Mouse (Mus musculus): Measurements from ENCODE around the gene Acer2. TPM values are rescaled to one million over a fixed set of nuclear protein-coding genes. Genes with fewer than 3 reads are reported as not detected.
A peak's percentile ranks its signal among the peaks of the same experiment; 100 is the strongest.

Acer2 gene
- polyA plus RNA-seq, 1 experiment from 2014 or later, result 7.0 TPM

DNA sequence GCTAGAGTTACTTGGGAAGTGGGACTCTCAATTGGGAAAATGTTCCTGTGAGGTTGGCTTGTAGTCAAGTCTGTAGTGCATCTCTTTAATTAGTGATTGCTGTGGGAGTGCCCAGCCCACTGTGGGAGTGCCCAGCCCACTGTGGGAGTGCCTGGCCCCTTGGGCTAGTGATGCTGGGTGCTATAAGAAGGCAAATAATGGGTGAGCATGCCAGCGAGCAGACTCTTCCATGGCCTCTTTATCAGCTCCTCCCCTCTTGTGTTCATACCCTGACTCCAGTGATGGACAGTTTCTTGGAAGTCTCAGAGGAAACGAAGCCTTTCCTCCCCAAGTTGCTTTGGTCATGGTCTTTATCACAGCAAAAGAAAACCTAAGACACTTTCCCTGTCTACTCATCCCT is 8.2 kb downstream of the Acer2 start:
- no peaks in the 10 kb centered on the region for H3K27me3 ChIP-seq (ENCODE audit: control insufficient read depth, insufficient read depth, low read length)
- DNase-seq (ENCODE audit: low spot score, missing footprints) (no peak), ATAC-seq (ENCODE audit: low FRiP score) (no peak)
- H3K9ac ChIP-seq (ENCODE audit: low read length), result no peak overlapping the region
- no peak overlapping the region for H3K4me3 ChIP-seq (ENCODE audit: low read depth, low read length)
- no peak overlapping the region for H3K27ac ChIP-seq (ENCODE audit: low read depth, low read length)
- 83% methylated on average over 2 of the region's 2 CpGs for WGBS
- H3K36me3 ChIP-seq (ENCODE audit: control insufficient read depth, insufficient read depth, low read length), result no peaks in the 10 kb centered on the region
- no peak overlapping the region for H3K4me2 ChIP-seq
- H3K4me1 ChIP-seq (ENCODE audit: control insufficient read depth, insufficient read depth, low read length), result no peaks in the 10 kb centered on the region
- no peaks in the 10 kb centered on the region; the same call in 1 of the 2 replicates for H3K9me3 ChIP-seq (ENCODE audit: control insufficient read depth, low read length)

DNA sequence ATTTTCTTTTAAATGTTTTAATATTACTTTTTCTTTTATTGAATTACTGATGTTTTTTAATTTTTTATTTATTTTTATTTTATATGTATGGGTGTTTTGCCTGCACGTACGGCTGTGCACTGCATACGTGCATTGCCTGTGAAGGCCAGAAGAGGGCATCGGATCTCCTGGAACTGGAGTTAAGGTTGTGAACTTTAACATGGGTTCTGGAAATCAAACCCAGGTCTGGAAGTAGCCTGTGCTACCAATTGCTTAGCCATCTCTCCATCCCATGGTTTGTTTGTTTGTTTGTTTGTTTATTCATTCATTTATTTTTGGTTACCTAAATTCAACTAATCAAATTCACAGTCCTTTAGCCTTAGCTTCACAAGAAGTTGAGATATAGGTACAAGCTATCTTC is 10.7 kb downstream of the Acer2 start:
- ATAC-seq (ENCODE audit: low FRiP score) (no peak), DNase-seq (ENCODE audit: low spot score, missing footprints) (peak; percentile 88)
- no peaks in the 10 kb centered on the region for H3K27me3 ChIP-seq (ENCODE audit: control insufficient read depth, insufficient read depth, low read length)
- H3K36me3 ChIP-seq (ENCODE audit: control insufficient read depth, insufficient read depth, low read length), result no peaks in the 10 kb centered on the region
- H3K9me3 ChIP-seq (ENCODE audit: control insufficient read depth, low read length), result no peaks in the 10 kb centered on the region; the same call in 1 of the 2 replicates
- no peak overlapping the region for H3K27ac ChIP-seq (ENCODE audit: low read depth, low read length)
- no peak overlapping the region for H3K4me3 ChIP-seq (ENCODE audit: low read depth, low read length)
- 51% methylated on average over 4 of the region's 4 CpGs for WGBS
- H3K9ac ChIP-seq (ENCODE audit: low read length), result no peak overlapping the region
- no peaks in the 10 kb centered on the region for H3K4me1 ChIP-seq (ENCODE audit: control insufficient read depth, insufficient read depth, low read length)
- H3K4me2 ChIP-seq, result no peak overlapping the region

DNA sequence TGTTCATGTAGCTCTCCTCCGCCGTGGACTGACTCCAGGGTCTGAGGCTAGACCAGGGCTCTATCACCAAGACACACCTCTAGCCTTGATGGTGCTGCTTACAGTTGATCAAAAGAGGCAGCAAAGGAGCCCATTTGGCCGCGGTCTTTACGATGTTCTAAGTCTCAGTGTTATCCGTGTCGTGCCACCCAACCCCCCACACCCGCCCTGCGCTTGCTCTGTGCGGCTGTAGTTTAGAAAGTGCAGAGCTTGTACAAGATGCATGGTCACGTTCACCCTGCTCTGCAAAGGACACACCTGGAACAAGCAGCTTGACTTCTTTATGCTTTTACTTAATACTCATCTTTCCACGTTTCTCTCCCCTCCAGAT is 11.6 kb downstream of the Acer2 start:
- ATAC-seq (ENCODE audit: low FRiP score), result no peak
- no peak overlapping the region for H3K9ac ChIP-seq (ENCODE audit: low read length)
- H3K27ac ChIP-seq (ENCODE audit: low read depth, low read length), result no peak overlapping the region
- H3K4me3 ChIP-seq (ENCODE audit: low read depth, low read length), result no peak overlapping the region
- H3K36me3 ChIP-seq (ENCODE audit: control insufficient read depth, insufficient read depth, low read length), result no peaks in the 10 kb centered on the region
- H3K4me1 ChIP-seq (ENCODE audit: control insufficient read depth, insufficient read depth, low read length), result no peaks in the 10 kb centered on the region
- H3K4me2 ChIP-seq, result peak overlapping the region; percentile 36
- no peak for DNase-seq (ENCODE audit: low spot score, missing footprints)
- WGBS, result 65% methylated on average over 12 of the region's 12 CpGs
- no peaks in the 10 kb centered on the region for H3K27me3 ChIP-seq (ENCODE audit: control insufficient read depth, insufficient read depth, low read length)
- H3K9me3 ChIP-seq (ENCODE audit: control insufficient read depth, low read length), result no peaks in the 10 kb centered on the region

DNA sequence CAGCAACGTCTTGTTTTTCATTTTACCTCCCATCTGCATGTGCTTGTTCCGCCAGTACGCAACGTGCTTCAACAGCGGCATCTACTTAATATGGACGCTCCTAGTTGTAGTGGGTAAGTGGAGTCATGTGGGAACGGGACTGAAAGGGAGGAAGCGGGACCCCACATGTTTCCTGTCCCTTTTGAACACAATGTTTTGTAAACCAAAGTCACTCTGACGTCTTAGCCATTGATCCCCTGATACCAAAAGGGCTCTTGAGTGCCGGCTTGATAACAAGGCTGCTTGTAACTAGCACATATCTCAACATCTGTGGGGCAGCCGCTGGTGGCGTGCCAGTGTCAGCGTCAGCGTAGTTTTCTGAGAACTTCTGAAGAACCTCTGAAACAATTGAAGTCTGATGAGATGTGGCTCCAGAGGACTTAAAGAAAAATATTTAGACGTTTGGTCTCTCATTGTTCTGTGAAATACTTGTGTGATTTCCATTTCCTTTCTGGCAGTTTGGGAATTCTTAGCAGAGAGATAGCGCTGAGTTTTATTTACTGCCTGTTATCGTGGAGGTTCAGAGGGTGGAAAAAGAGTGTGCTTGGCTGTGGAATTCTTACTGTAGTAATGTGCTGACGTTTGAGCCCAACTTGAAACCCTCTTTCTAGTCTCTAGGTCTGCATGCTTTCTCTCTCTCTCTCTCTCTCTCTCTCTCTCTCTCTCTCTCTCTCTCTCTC is 12.1 kb downstream of the Acer2 start:
- ATAC-seq (ENCODE audit: low FRiP score) (no peak), DNase-seq (ENCODE audit: low spot score, missing footprints) (peak; percentile 85)
- Histone ChIP-seq H3K4me2 (peak overlapping the region; percentile 36), H3K27me3 (ENCODE audit: control insufficient read depth, insufficient read depth, low read length) (no peaks in the 10 kb centered on the region), H3K9me3 (ENCODE audit: control insufficient read depth, low read length) (no peaks in the 10 kb centered on the region), H3K4me3 (ENCODE audit: low read depth, low read length) (no peak overlapping the region), H3K27ac (ENCODE audit: low read depth, low read length) (no peak overlapping the region), H3K36me3 (ENCODE audit: control insufficient read depth, insufficient read depth, low read length) (no peaks in the 10 kb centered on the region), H3K4me1 (ENCODE audit: control insufficient read depth, insufficient read depth, low read length) (no peaks in the 10 kb centered on the region), H3K9ac (ENCODE audit: low read length) (no peak overlapping the region)
- 50% methylated on average over 18 of the region's 18 CpGs for WGBS

DNA sequence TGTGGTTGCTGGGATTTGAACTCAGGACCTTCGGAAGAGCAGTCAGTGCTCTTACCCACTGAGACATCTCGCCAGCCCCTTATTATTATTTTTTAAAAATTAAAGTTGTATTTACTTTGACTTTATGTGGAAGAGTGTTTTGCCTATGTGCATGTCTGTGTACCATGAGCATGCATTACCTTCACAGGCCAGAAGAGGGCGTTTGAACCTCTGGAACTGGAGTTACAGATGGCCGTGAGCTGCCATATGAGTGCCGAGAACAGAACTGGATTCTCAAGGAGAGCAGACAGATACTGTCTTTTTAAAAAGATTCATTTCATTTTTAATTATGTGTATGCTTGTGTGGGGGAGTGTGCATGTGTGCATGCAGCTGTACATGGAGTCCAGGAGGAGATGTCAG is 13.7 kb downstream of the Acer2 start:
- ATAC-seq (ENCODE audit: low FRiP score) (no peak), DNase-seq (ENCODE audit: low spot score, missing footprints) (no peak)
- Histone ChIP-seq H3K27me3 (ENCODE audit: control insufficient read depth, insufficient read depth, low read length) (no peaks in the 10 kb centered on the region), H3K27ac (ENCODE audit: low read depth, low read length) (no peak overlapping the region), H3K4me1 (ENCODE audit: control insufficient read depth, insufficient read depth, low read length) (no peaks in the 10 kb centered on the region), H3K9me3 (ENCODE audit: control insufficient read depth, low read length) (no peaks in the 10 kb centered on the region), H3K36me3 (ENCODE audit: control insufficient read depth, insufficient read depth, low read length) (no peaks in the 10 kb centered on the region), H3K4me2 (no peak overlapping the region), H3K9ac (ENCODE audit: low read length) (no peak overlapping the region), H3K4me3 (ENCODE audit: low read depth, low read length) (no peak overlapping the region)
- WGBS, result 70% methylated on average over 5 of the region's 5 CpGs

DNA sequence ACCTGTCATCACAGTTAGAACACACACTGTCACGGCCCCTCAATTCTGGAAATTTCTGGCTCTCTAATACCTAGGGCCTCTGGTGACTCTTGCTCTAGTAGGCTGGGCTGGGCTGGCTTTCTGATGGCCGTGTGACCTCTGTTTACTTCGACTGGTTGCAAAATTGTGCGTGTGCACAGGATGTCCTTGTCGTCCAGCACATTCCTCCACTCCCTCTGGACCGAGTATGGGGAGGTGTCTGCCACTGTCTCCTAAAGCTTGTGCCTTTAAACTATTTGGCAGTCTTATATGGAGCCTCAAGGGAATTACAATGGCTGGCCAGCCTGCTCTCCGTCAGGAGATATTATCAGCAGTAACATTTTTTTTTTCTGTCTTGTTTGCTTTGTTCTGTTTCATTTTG is 23.2 kb downstream of the Acer2 start:
- H3K9ac ChIP-seq (ENCODE audit: low read length), result no peak overlapping the region
- DNase-seq (ENCODE audit: low spot score, missing footprints), result no peak
- H3K27me3 ChIP-seq (ENCODE audit: control insufficient read depth, insufficient read depth, low read length), result no peaks in the 10 kb centered on the region
- no peak overlapping the region for H3K4me2 ChIP-seq
- H3K36me3 ChIP-seq (ENCODE audit: control insufficient read depth, insufficient read depth, low read length), result no peaks in the 10 kb centered on the region
- H3K9me3 ChIP-seq (ENCODE audit: control insufficient read depth, low read length), result no peaks in the 10 kb centered on the region
- no peaks in the 10 kb centered on the region for H3K4me1 ChIP-seq (ENCODE audit: control insufficient read depth, insufficient read depth, low read length)
- no peak overlapping the region for H3K4me3 ChIP-seq (ENCODE audit: low read depth, low read length)
- WGBS, result 83% methylated on average over 7 of the region's 7 CpGs
- ATAC-seq (ENCODE audit: low FRiP score), result no peak
- H3K27ac ChIP-seq (ENCODE audit: low read depth, low read length), result no peak overlapping the region

DNA sequence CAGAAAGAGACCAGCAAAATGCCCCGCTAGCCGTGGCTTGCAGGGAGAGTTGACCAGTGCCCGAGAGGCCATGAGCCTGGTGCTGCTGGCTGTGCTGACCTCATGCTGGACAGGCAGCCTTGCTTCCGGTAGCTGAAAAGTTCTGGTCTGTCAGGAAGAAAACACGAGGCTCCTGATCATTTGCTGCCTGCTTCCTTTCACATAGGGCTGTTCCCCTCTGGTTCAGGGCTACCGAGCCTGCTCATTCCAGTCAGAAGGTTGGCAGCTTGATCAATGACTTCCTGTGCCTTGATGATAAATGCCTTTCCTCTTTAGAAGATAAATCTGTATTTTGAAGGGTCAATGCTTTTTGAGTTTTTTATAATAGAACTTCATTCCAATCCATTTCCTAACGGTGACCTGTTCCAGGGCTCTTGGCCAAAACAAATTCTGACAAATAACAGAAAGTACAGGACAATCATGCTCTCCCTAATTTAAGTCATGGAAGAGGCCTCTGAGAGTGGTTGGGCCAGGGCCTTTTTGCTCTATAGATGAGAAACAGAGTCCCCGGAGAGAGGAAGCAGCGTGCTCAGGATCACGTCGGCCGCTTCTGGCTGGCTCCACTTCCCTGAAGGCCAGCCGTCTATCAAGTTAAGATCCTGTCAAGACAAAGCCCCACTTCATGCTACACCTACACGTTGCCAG is 24.7 kb downstream of the Acer2 start:
- Histone ChIP-seq H3K27me3 (ENCODE audit: control insufficient read depth, insufficient read depth, low read length) (no peaks in the 10 kb centered on the region), H3K9me3 (ENCODE audit: control insufficient read depth, low read length) (no peaks in the 10 kb centered on the region), H3K36me3 (ENCODE audit: control insufficient read depth, insufficient read depth, low read length) (no peaks in the 10 kb centered on the region), H3K9ac (ENCODE audit: low read length) (no peak overlapping the region), H3K4me2 (no peak overlapping the region), H3K4me1 (ENCODE audit: control insufficient read depth, insufficient read depth, low read length) (no peaks in the 10 kb centered on the region), H3K27ac (ENCODE audit: low read depth, low read length) (no peak overlapping the region), H3K4me3 (ENCODE audit: low read depth, low read length) (no peak overlapping the region)
- no peak for ATAC-seq (ENCODE audit: low FRiP score)
- DNase-seq (ENCODE audit: low spot score, missing footprints), result peak; percentile 41
- 80% methylated on average over 14 of the region's 14 CpGs for WGBS

DNA sequence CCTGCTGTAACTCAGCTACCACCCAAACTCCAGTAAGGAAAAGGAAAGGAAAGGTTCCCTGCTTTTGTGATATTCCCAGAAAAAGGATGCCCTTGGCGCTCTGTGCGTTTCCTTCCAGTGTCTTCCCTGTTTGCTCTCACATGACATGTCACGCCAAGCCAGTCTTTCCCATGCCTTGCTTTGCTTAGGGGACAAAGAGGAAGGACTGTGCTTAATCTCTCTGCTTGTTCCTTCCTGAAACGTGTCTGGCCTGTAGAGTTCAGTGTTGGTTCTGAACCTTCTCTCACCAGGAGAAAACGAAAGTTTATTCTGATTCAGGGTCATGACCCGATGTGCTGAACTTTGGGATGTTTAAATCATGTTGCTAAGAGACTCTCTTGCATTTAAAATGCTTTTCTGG is 28.2 kb downstream of the Acer2 start:
- H3K27me3 ChIP-seq (ENCODE audit: control insufficient read depth, insufficient read depth, low read length), result no peaks in the 10 kb centered on the region
- DNase-seq (ENCODE audit: low spot score, missing footprints) (peak; percentile 78), ATAC-seq (ENCODE audit: low FRiP score) (no peak)
- no peaks in the 10 kb centered on the region for H3K36me3 ChIP-seq (ENCODE audit: control insufficient read depth, insufficient read depth, low read length)
- H3K4me1 ChIP-seq (ENCODE audit: control insufficient read depth, insufficient read depth, low read length), result no peaks in the 10 kb centered on the region
- no peak overlapping the region for H3K4me3 ChIP-seq (ENCODE audit: low read depth, low read length)
- H3K9ac ChIP-seq (ENCODE audit: low read length), result no peak overlapping the region
- no peaks in the 10 kb centered on the region for H3K9me3 ChIP-seq (ENCODE audit: control insufficient read depth, low read length)
- no peak overlapping the region for H3K27ac ChIP-seq (ENCODE audit: low read depth, low read length)
- H3K4me2 ChIP-seq, result no peak overlapping the region
- 52% methylated on average over 6 of the region's 6 CpGs for WGBS

DNA sequence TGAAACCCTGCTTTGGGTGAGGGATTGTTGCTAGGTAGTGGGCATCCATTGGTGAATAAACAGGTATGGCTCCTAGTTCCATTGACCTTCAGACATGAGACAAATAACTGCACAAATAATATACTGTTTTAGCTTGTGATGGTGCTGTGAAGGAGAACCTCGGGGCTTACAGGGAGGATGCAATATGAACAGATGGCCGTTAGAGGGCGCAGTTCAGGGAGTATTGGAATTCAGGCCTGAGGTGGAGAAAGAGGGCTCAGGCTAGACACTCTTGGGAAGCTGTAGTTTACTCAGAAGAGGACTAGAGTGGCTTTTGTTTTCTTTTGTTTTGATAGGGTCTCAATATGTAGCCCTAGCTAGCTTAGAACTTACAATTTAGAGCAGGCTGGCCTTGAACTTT is 30.8 kb downstream of the Acer2 start:
- Histone ChIP-seq H3K4me2 (no peak overlapping the region), H3K9me3 (ENCODE audit: control insufficient read depth, low read length) (no peaks in the 10 kb centered on the region), H3K36me3 (ENCODE audit: control insufficient read depth, insufficient read depth, low read length) (no peaks in the 10 kb centered on the region), H3K9ac (ENCODE audit: low read length) (no peak overlapping the region), H3K4me1 (ENCODE audit: control insufficient read depth, insufficient read depth, low read length) (no peaks in the 10 kb centered on the region), H3K27ac (ENCODE audit: low read depth, low read length) (no peak overlapping the region), H3K4me3 (ENCODE audit: low read depth, low read length) (no peak overlapping the region), H3K27me3 (ENCODE audit: control insufficient read depth, insufficient read depth, low read length) (no peaks in the 10 kb centered on the region)
- ATAC-seq (ENCODE audit: low FRiP score) (no peak), DNase-seq (ENCODE audit: low spot score, missing footprints) (peak; percentile 81)
- WGBS, result 22% methylated on average over 3 of the region's 3 CpGs
